Mouse (Mus musculus): ENCODE results near the gene Zfpm1. TPM values are rescaled to one million over a fixed set of nuclear protein-coding genes. Genes with fewer than 3 reads are reported as not detected.

The Zfpm1 gene
- polyA plus RNA-seq, 1 experiment from 2014 or later, result 1.2 TPM

- H3K27me3 ChIP-seq (ENCODE audit: control insufficient read depth, insufficient read depth, low read length), result no peaks in the 10 kb centered on the region
- no peaks in the 10 kb centered on the region for H3K36me3 ChIP-seq (ENCODE audit: control insufficient read depth, insufficient read depth, low read length)
- H3K4me3 ChIP-seq (ENCODE audit: low read depth, low read length), result no peak overlapping the region
- H3K9me3 ChIP-seq (ENCODE audit: control insufficient read depth, low read length), result no peaks in the 10 kb centered on the region
- no peak for ATAC-seq (ENCODE audit: low read depth)
- WGBS, result 73% methylated on average over 12 of the region's 12 CpGs
- H3K27ac ChIP-seq (ENCODE audit: low read depth, low read length), result no peak overlapping the region
- no peaks in the 10 kb centered on the region for H3K4me1 ChIP-seq (ENCODE audit: control insufficient read depth, insufficient read depth, low read length)
- no peak overlapping the region for H3K4me2 ChIP-seq (ENCODE audit: low read depth, low read length)
- no peak overlapping the region for H3K9ac ChIP-seq (replicated peaks; ENCODE audit: low read depth, low read length)
These were observed 31.4 kb downstream of the Zfpm1 start for GRCm38 (mm10) chr8:122313310-122313709.

- 57% methylated on average over 13 of the region's 13 CpGs for WGBS
- H3K27ac ChIP-seq (ENCODE audit: low read depth, low read length), result no peak overlapping the region
- H3K4me1 ChIP-seq (ENCODE audit: control insufficient read depth, insufficient read depth, low read length), result no peaks in the 10 kb centered on the region
- no peak for ATAC-seq (ENCODE audit: low read depth)
- H3K36me3 ChIP-seq (ENCODE audit: control insufficient read depth, insufficient read depth, low read length), result no peaks in the 10 kb centered on the region
- no peak overlapping the region for H3K4me3 ChIP-seq (ENCODE audit: low read depth, low read length)
- no peak overlapping the region for H3K4me2 ChIP-seq (ENCODE audit: low read depth, low read length)
- H3K9ac ChIP-seq (replicated peaks; ENCODE audit: low read depth, low read length), result no peak overlapping the region
- H3K27me3 ChIP-seq (ENCODE audit: control insufficient read depth, insufficient read depth, low read length), result no peaks in the 10 kb centered on the region
- H3K9me3 ChIP-seq (ENCODE audit: control insufficient read depth, low read length), result no peaks in the 10 kb centered on the region
These were observed 33.1 kb downstream of the Zfpm1 start for GRCm38 (mm10) chr8:122314899-122315496.

- Histone ChIP-seq H3K9me3 (ENCODE audit: control insufficient read depth, low read length) (no peaks in the 10 kb centered on the region), H3K27me3 (ENCODE audit: control insufficient read depth, insufficient read depth, low read length) (no peaks in the 10 kb centered on the region), H3K36me3 (ENCODE audit: control insufficient read depth, insufficient read depth, low read length) (no peaks in the 10 kb centered on the region), H3K27ac (ENCODE audit: low read depth, low read length) (no peak overlapping the region), H3K4me1 (ENCODE audit: control insufficient read depth, insufficient read depth, low read length) (peaks cover 10% of the 10 kb centered on the region), H3K9ac (replicated peaks; ENCODE audit: low read depth, low read length) (no peak overlapping the region), H3K4me2 (ENCODE audit: low read depth, low read length) (no peak overlapping the region), H3K4me3 (ENCODE audit: low read depth, low read length) (no peak overlapping the region)
- no peak for ATAC-seq (ENCODE audit: low read depth)
- 58% methylated on average over 2 of the region's 2 CpGs for WGBS
These were observed 34.5 kb downstream of the Zfpm1 start for GRCm38 (mm10) chr8:122316402-122316801.

GRCm38 (mm10) chr8:122317918-122318475 is 36.1 kb downstream of the Zfpm1 start:
- no peak overlapping the region for H3K4me2 ChIP-seq (ENCODE audit: low read depth, low read length)
- ATAC-seq (ENCODE audit: low read depth), result no peak
- no peak overlapping the region for H3K27ac ChIP-seq (ENCODE audit: low read depth, low read length)
- 58% methylated on average over 8 of the region's 8 CpGs for WGBS
- no peaks in the 10 kb centered on the region for H3K36me3 ChIP-seq (ENCODE audit: control insufficient read depth, insufficient read depth, low read length)
- H3K4me3 ChIP-seq (ENCODE audit: low read depth, low read length), result no peak overlapping the region
- no peak overlapping the region for H3K9ac ChIP-seq (replicated peaks; ENCODE audit: low read depth, low read length)
- peaks cover 10% of the 10 kb centered on the region for H3K4me1 ChIP-seq (ENCODE audit: control insufficient read depth, insufficient read depth, low read length)
- H3K9me3 ChIP-seq (ENCODE audit: control insufficient read depth, low read length), result no peaks in the 10 kb centered on the region
- no peaks in the 10 kb centered on the region for H3K27me3 ChIP-seq (ENCODE audit: control insufficient read depth, insufficient read depth, low read length)

- WGBS, result 77% methylated on average over 11 of the region's 11 CpGs
- no peak overlapping the region for H3K27ac ChIP-seq (ENCODE audit: low read depth, low read length)
- no peaks in the 10 kb centered on the region for H3K36me3 ChIP-seq (ENCODE audit: control insufficient read depth, insufficient read depth, low read length)
- no peaks in the 10 kb centered on the region for H3K9me3 ChIP-seq (ENCODE audit: control insufficient read depth, low read length)
- H3K9ac ChIP-seq (replicated peaks; ENCODE audit: low read depth, low read length), result no peak overlapping the region
- H3K4me2 ChIP-seq (ENCODE audit: low read depth, low read length), result no peak overlapping the region
- no peak for ATAC-seq (ENCODE audit: low read depth)
- H3K27me3 ChIP-seq (ENCODE audit: control insufficient read depth, insufficient read depth, low read length), result no peaks in the 10 kb centered on the region
- H3K4me1 ChIP-seq (ENCODE audit: control insufficient read depth, insufficient read depth, low read length), result peaks cover 14% of the 10 kb centered on the region
- no peak overlapping the region for H3K4me3 ChIP-seq (ENCODE audit: low read depth, low read length)
These were observed 37.2 kb downstream of the Zfpm1 start for GRCm38 (mm10) chr8:122319045-122319707.

GRCm38 (mm10) chr8:122319708-122320075 is 37.8 kb downstream of the Zfpm1 start:
- no peak overlapping the region for H3K4me3 ChIP-seq (ENCODE audit: low read depth, low read length)
- no peaks in the 10 kb centered on the region for H3K36me3 ChIP-seq (ENCODE audit: control insufficient read depth, insufficient read depth, low read length)
- H3K4me2 ChIP-seq (ENCODE audit: low read depth, low read length), result no peak overlapping the region
- H3K9ac ChIP-seq (replicated peaks; ENCODE audit: low read depth, low read length), result no peak overlapping the region
- no peaks in the 10 kb centered on the region for H3K9me3 ChIP-seq (ENCODE audit: control insufficient read depth, low read length)
- no peak for ATAC-seq (ENCODE audit: low read depth)
- 71% methylated on average over 7 of the region's 7 CpGs for WGBS
- no peak overlapping the region for H3K27ac ChIP-seq (ENCODE audit: low read depth, low read length)
- H3K27me3 ChIP-seq (ENCODE audit: control insufficient read depth, insufficient read depth, low read length), result no peaks in the 10 kb centered on the region
- peaks cover 19% of the 10 kb centered on the region for H3K4me1 ChIP-seq (ENCODE audit: control insufficient read depth, insufficient read depth, low read length)

- no peak overlapping the region for H3K4me3 ChIP-seq (ENCODE audit: low read depth, low read length)
- no peaks in the 10 kb centered on the region for H3K36me3 ChIP-seq (ENCODE audit: control insufficient read depth, insufficient read depth, low read length)
- H3K27me3 ChIP-seq (ENCODE audit: control insufficient read depth, insufficient read depth, low read length), result no peaks in the 10 kb centered on the region
- H3K27ac ChIP-seq (ENCODE audit: low read depth, low read length), result peak overlapping the region; percentile 48; the same call in 1 of the 2 replicates
- H3K4me1 ChIP-seq (ENCODE audit: control insufficient read depth, insufficient read depth, low read length), result peaks cover 20% of the 10 kb centered on the region
- no peak overlapping the region for H3K4me2 ChIP-seq (ENCODE audit: low read depth, low read length)
- no peak for ATAC-seq (ENCODE audit: low read depth)
- no peak overlapping the region for H3K9ac ChIP-seq (replicated peaks; ENCODE audit: low read depth, low read length)
- no peaks in the 10 kb centered on the region for H3K9me3 ChIP-seq (ENCODE audit: control insufficient read depth, low read length)
- WGBS, result 17% methylated on average over 3 of the region's 3 CpGs
These were observed 38.6 kb downstream of the Zfpm1 start for GRCm38 (mm10) chr8:122320541-122320940.

- H3K27ac ChIP-seq (ENCODE audit: low read depth, low read length), result peak overlapping the region; percentile 48; the same call in 1 of the 2 replicates
- H3K4me3 ChIP-seq (ENCODE audit: low read depth, low read length), result no peak overlapping the region
- no peak overlapping the region for H3K4me2 ChIP-seq (ENCODE audit: low read depth, low read length)
- ATAC-seq (ENCODE audit: low read depth), result no peak
- H3K36me3 ChIP-seq (ENCODE audit: control insufficient read depth, insufficient read depth, low read length), result no peaks in the 10 kb centered on the region
- 68% methylated on average over 10 of the region's 10 CpGs for WGBS
- no peaks in the 10 kb centered on the region for H3K27me3 ChIP-seq (ENCODE audit: control insufficient read depth, insufficient read depth, low read length)
- H3K9me3 ChIP-seq (ENCODE audit: control insufficient read depth, low read length), result no peaks in the 10 kb centered on the region
- no peak overlapping the region for H3K9ac ChIP-seq (replicated peaks; ENCODE audit: low read depth, low read length)
- H3K4me1 ChIP-seq (ENCODE audit: control insufficient read depth, insufficient read depth, low read length), result peaks cover 25% of the 10 kb centered on the region
These were observed 39.5 kb downstream of the Zfpm1 start for GRCm38 (mm10) chr8:122321455-122321921.

GRCm38 (mm10) chr8:122322126-122322525 is 40.2 kb downstream of the Zfpm1 start:
- Histone ChIP-seq H3K27me3 (ENCODE audit: control insufficient read depth, insufficient read depth, low read length) (no peaks in the 10 kb centered on the region), H3K9me3 (ENCODE audit: control insufficient read depth, low read length) (no peaks in the 10 kb centered on the region), H3K4me1 (ENCODE audit: control insufficient read depth, insufficient read depth, low read length) (peaks cover 25% of the 10 kb centered on the region), H3K9ac (replicated peaks; ENCODE audit: low read depth, low read length) (no peak overlapping the region), H3K4me2 (ENCODE audit: low read depth, low read length) (no peak overlapping the region), H3K27ac (ENCODE audit: low read depth, low read length) (no peak overlapping the region), H3K36me3 (ENCODE audit: control insufficient read depth, insufficient read depth, low read length) (no peaks in the 10 kb centered on the region), H3K4me3 (ENCODE audit: low read depth, low read length) (no peak overlapping the region)
- ATAC-seq (ENCODE audit: low read depth), result no peak
- WGBS, result 94% methylated on average over 7 of the region's 7 CpGs

All from neural tube, embryonic 14.5 days (tissue).